Mouse (Mus musculus) embryo, embryonic 9.5 days (tissue): Measurements from ENCODE around the gene Pdgfa.

Experiments used
- DNase-seq: peaks from one replicate; pipeline ENCODE4 v3.0.0-alpha.2; 2017; ENCODE audit errors: extremely low spot score

The Pdgfa gene

DNA sequence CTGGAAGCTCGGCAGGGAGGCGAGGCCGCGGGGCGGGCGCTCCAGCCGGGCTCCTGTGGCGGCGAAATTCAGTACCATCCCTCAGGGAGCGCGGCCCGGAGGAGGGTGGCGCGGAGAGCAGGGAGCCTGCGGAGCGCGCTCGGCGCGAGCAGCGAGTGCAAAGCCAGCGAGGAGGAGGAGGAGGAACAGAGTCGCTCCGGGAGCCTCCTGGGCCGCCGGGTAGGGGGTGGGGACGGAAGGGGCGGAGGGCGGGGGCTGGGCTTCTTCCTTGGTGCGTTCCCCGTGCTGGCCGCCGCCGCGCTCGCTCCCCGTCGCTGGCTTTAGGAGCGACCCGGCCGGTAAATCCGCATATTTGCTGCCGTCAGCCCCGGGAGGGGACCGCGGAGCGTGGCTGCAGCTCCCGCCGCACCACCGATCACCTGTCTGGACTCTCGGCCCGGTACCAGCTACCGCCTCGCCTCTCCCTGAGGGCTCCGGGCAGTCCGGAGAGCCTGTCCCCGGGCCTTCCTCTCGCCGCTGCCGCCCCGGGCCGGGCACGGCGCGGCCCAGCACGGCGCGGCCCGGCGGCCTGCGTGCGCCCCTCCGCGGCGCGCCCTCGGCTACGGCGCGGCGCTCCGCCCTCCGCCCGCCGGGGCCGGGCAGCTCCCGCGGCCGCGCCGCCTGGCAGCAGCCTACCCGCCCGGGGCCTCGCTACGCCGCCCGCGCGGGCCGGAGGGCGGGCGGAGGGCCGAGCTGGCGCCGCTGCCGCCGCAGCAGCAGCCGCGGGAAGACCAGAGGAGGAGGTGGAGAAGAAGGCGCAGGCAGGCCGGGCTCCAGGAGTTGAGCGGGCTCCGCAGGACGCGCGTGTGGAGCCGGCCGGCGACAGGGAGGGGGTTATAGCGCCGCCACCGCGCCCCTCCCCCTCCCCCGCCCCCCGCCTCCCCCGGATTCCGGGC lies 2.1 kb downstream of the Pdgfa start:
- DNase-seq: peak; percentile 84

DNA sequence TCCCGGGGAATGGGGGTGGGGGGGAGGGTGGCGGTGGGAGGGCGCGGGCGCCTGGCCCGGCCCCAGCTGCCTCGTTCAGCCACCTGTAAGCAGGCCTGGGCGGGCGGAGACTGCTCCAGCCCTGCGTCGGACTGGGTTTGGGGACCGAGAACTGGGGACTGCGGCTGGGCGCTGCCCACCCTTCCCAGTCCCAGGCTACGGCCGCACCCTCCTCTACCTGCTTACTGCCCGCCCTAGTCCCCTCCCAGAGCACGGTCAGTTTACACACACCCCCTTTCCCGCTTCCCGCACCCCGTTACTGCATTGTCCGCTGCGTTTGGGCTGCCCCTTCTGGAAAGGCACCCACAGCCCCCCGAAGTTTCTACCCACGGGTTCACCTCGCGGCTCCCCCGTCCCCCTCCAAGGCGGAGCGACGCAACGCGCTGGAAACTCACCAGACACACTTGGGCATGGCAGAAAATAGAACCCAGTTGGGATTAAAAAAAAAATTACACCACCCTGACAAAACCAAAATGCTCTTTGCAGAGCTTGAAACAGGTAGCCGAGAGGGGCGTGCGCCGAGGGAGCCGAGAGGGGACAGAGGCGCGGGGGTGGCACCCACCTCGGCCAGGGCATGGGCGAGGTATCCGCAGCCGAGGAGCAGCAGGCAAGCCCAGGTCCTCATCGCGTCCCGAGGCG lies 2.9 kb downstream of the Pdgfa start:
- no peak for DNase-seq

GRCm38 (mm10) chr5:138993371-138994107 lies 3.6 kb downstream of the Pdgfa start:
- DNase-seq: peak; percentile 62

- peak; percentile 54 for DNase-seq
Observed at GRCm38 (mm10) chr5:138992611-138993370, 4.4 kb downstream of the Pdgfa start.

DNA sequence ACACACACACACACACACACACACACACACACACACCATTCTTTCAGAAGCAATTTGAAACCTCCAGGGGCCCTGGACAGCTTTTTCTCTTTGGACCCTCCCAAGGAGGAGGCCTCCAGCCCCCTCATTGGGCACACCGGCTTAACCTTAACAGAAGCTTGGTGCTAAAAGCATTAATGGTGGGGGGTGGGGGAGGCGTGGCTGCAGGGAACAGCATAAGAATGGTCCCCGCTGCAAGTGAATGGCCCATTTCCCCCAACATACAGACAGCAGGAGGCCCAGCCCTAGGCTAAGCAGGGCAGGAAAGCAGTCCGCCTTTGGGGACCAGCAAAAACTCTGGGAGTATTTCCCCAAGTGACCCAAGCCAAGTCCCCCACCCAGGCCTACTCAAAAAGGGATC lies 5.4 kb downstream of the Pdgfa start:
- no peak for DNase-seq

DNA sequence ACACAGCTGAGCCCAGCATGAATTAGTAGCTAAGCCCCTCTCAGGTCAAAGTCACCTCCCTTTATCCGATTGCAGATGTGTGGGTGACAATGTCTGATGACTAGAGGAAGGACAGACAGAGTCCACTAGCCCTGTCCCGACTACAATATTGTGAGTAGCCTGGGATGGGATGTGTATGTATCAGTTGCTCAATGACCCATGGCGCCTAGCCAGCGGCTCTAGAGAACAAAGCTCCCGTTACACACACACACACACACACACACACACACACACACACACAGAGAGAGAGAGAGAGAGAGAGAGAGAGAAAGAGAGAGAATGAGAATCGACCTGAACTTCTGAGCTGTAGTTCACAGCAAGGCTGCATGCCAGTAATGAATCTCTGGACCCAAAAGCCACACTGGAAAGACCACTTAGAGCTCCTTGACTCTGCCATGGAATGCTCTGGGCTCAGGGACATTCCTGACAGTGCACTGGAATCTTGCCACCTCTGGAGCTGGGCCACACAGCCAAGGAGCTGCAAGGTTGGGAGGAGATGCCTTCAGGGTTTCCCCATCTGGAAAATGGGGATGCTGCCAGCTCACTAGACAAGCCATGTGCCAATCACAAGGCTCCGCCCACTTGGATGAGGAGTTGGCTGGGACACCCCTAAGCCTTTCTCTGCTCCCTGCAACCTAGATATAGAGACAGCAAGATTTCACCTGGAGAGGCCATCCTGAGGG lies 6.3 kb downstream of the Pdgfa start:
- no peak for DNase-seq

DNA sequence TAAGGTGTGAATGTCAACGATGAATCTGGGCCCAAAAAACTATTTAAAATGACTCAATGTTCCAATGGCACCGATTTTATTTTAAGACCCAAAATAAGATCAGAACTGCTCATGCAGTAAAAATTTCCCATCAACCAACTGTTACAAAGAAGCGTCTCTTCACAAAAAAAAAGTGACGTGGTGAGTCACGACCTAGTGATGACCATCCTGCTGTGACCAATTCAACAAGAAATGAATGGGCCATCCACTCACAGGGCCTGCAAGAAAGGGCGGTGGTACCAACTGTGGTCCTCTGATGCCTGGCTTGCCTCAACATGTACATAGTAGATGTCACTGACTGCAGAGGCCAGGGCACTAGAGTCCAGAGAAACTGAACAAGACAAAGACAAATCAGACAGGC lies 7.6 kb downstream of the Pdgfa start:
- no peak for DNase-seq

DNA sequence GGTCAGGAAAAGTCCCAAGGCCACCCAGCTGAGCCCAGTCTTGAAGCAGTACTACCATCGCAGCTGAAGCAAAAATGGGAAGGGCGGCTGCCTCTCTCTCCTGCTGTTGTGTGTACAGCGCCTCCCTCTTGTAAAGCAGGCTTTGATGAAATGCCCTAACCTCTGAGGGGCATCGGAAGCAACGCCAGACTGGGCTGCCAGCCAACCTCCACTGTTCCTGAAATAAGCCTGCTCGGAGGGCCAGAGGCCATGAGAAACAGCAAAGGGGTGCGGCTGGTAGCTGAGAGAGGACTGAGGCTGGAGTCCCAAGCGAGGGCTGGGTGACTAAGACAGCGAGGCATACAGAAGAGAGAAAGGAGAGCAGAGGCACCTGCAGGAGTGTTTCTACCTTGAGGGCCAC lies 8.4 kb downstream of the Pdgfa start:
- DNase-seq: no peak

DNA sequence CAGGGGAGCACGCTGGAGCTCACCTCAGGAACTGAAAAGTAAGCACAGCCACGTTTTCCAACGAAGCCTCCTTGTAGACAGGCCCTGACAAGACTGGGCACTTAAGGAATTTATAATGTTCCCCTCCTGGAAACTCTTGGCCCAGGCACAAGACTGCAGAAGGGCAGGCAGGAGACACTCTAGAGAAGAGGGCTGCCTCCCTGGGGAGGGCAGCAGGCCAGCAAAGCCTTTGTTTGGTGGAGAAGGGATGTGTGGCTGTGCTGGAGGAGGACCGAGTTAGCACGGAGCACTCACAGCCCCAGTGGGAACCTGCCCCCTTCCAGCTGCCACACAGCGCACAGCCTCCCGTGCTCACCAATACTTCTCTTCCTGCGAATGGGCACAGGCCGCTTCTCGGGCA lies 9.2 kb downstream of the Pdgfa start:
- no peak for DNase-seq

DNA sequence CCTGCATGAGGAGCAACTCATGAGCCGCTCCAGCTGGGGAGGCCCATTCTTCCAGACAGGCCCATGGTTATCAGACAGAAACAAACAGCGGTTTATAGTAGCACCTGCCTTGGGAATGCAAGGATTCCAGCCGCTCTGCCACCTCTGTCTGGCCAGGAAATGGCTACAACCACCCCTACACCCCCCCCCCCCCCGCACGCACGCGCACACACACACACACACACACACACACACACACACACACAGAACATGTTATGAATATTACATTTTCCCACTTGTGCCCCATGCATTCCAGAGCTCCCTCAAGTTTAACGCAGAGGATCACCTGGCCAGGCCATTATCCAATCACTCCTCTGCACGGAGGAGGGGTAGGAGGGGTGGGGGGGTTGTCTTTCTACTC lies 15.2 kb downstream of the Pdgfa start:
- no peak for DNase-seq

DNA sequence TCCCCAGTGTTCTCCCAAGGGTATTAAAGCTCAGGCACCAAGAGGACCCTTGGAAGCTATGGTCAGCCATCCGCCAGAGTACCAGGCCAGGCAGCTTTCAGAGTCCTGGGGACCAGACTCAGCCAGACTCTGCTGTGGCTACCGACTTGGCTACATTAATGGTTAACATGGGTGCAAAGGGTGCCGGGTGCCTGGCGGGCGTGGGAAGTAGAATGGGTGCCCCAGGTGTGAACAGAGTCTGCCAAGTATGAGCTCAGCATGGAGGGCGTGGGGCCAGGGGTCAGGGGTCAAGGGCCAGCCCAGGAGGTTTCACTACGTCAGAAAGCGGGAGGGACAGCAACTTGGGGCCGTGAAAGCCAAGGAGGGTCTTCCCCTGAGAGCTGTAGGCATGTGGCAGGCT lies 16.6 kb downstream of the Pdgfa start:
- no peak for DNase-seq

DNA sequence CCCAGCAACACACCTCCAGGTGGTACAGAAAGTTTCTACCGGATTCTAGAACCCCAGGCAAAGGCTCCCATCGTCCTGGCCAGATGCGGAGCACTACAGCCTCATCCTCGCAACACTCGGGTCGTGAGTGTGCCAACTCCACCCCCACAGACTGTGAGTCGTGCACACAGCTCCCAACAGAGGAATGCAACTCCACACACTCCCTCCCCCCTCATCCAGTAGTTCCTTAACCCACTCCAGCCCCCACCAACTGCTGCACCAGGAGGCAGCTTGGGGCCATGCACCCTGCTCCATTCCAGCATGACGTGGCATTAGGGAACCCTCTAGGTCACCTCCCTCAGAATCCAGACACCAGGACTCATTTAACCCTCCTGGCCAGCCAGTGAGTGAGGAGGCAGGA lies 17.3 kb downstream of the Pdgfa start:
- DNase-seq: no peak

- no peak for DNase-seq
Observed at GRCm38 (mm10) chr5:138977759-138978158, 19.4 kb downstream of the Pdgfa start.

GRCm38 (mm10) chr5:138974911-138975485 lies 22.2 kb downstream of the Pdgfa start:
- no peak for DNase-seq

DNA sequence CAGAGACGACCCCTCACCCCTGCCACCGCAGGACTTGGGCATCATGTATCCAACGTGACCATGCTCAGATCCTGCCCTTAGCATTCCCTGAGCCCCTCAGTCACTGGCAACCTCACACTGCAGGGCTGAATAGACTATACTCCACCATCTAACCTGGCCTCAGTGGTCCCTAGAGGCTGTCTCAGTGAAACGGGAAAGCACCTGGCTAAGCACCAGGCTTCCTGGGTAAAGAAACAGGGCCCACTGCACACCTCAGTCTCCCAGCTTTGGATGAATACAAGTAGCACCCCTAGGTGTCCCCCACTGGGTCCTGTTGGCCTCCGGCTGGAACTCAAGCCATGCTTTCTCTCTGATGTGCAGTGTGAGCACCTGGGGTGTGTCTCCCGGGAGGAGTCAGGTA lies 23.7 kb downstream of the Pdgfa start:
- no peak for DNase-seq

- DNase-seq: no peak
Observed at GRCm38 (mm10) chr5:138971405-138971804, 25.8 kb downstream of the Pdgfa start.

GRCm38 (mm10) chr5:138970056-138970490 lies 27.1 kb downstream of the Pdgfa start:
- no peak for DNase-seq

- no peak for DNase-seq
Observed at GRCm38 (mm10) chr5:138966033-138966724, 31.0 kb downstream of the Pdgfa start.

GRCm38 (mm10) chr5:138965590-138965989 lies 31.6 kb downstream of the Pdgfa start:
- DNase-seq: no peak

DNA sequence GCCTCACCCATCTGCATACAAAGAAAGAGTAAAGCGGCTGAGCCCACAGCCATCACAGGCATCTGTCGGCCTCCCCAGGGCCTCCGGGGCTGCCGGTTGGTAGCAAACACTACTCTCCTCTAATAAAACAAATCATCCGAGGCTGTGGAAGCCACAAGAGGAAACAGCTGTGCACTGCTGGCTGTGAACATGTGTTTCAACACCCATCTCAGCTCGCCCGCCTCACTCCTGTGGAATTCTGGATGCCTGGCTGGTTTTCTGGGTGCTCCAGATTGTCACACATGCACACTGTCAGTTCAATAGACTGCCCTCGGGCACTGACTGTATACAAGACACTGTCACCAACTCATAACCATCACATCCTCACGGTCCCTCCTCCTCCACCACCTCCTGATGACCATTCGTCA lies 40.7 kb downstream of the Pdgfa start:
- DNase-seq: no peak
